Mouse (Mus musculus): ENCODE data around the gene Gtdc1.

GRCm38 (mm10) chr2:44648537-44648936 is 278.9 kb downstream of the Gtdc1 start:
- TF ChIP-seq CTCF (IDR thresholded peaks at IDR 0.05; ENCODE audit: control insufficient read depth, insufficient read depth, low read length) = no peak
- no peak for TF ChIP-seq POLR2A (IDR thresholded peaks at IDR 0.05; ENCODE audit: borderline replicate concordance, control insufficient read depth, low read depth, low read length)
